Mouse (Mus musculus) brain, adult 2 months (tissue): ENCODE results near the gene Gm27021.

Source experiments
- DNase-seq: peaks from one replicate; pipeline ENCODE4 v3.0.0; 2011; ENCODE audit warnings: low read depth, low spot score

The Gm27021 gene

GRCm38 (mm10) chr8:120568164-120568798 is 99.6 kb downstream of the Gm27021 start:
- DNase-seq, result no peak

- DNase-seq, result no peak
Measured at GRCm38 (mm10) chr8:120567731-120568130, 100.1 kb downstream of the Gm27021 start.

GRCm38 (mm10) chr8:120566681-120567080 is 101.2 kb downstream of the Gm27021 start:
- DNase-seq, result peak; percentile 86

- DNase-seq, result no peak
Measured at GRCm38 (mm10) chr8:120565151-120565711, 102.6 kb downstream of the Gm27021 start.

GRCm38 (mm10) chr8:120563851-120564837 is 103.7 kb downstream of the Gm27021 start:
- peak; percentile 91 for DNase-seq

GRCm38 (mm10) chr8:120563348-120563724 is 104.5 kb downstream of the Gm27021 start:
- DNase-seq, result no peak

GRCm38 (mm10) chr8:120562680-120563347 is 105.1 kb downstream of the Gm27021 start:
- DNase-seq, result no peak

- DNase-seq, result peak; percentile 69
Measured at GRCm38 (mm10) chr8:120561539-120562435, 106.1 kb downstream of the Gm27021 start.

- DNase-seq, result no peak
Measured at GRCm38 (mm10) chr8:120560535-120560934, 107.3 kb downstream of the Gm27021 start.

GRCm38 (mm10) chr8:120559654-120560053 is 108.2 kb downstream of the Gm27021 start:
- no peak for DNase-seq
